Mouse (Mus musculus) stomach, postnatal 0 days (tissue): Measurements from ENCODE around the gene Usp48. TPM values are rescaled to one million over a fixed set of nuclear protein-coding genes. Genes with fewer than 3 reads are reported as not detected.

Experiments
- ATAC-seq: fragments of 200-750 bp; cut with Nextera tagmentation; 2 replicates; pipeline ENCODE4 v1.8.0; 2017; ENCODE audit not compliant: low FRiP score, low TSS enrichment
- DNase-seq: peaks from one replicate; pipeline ENCODE4 v3.0.0-alpha.2; 2016; ENCODE audit warnings: low spot score
- H3K27ac ChIP-seq: fragments of 300-500 bp; sonication (generic); replicated peaks from 2 replicates; pipeline ENCODE4 v1.5.1; 2014; ENCODE audit warnings: mild to moderate bottlenecking, control low read depth
- H3K27me3 ChIP-seq: fragments of 300-500 bp; sonication (generic); 2 replicates; pipeline ENCODE4 v1.6.1; 2014; ENCODE audit warnings: low read length; ENCODE audit not compliant: control insufficient read depth, insufficient read depth
- H3K36me3 ChIP-seq: fragments of 300-500 bp; sonication (generic); 2 replicates; pipeline ENCODE4 v1.6.1; 2014; ENCODE audit warnings: low read length, mixed read lengths; ENCODE audit not compliant: control insufficient read depth, insufficient read depth
- H3K4me1 ChIP-seq: fragments of 300-500 bp; sonication (generic); replicated peaks from 2 replicates; pipeline ENCODE4 v1.6.1; 2014; ENCODE audit warnings: antibody characterized with exemption; ENCODE audit not compliant: control insufficient read depth, insufficient read depth
- H3K4me2 ChIP-seq: fragments of 300-500 bp; sonication (generic); replicated peaks from 2 replicates; pipeline ENCODE4 v1.6.1; 2014; ENCODE audit warnings: low read depth, mild to moderate bottlenecking, control low read depth, moderate library complexity
- H3K4me3 ChIP-seq: fragments of 300-500 bp; sonication (generic); 2 replicates; pipeline ENCODE4 v1.5.1; 2014; ENCODE audit warnings: low read depth, low read length, control low read depth
- H3K9ac ChIP-seq: fragments of 300-500 bp; sonication (generic); 2 replicates; pipeline ENCODE4 v1.6.1; 2014; ENCODE audit warnings: mild to moderate bottlenecking, low read length, control low read depth, mixed read lengths
- H3K9me3 ChIP-seq: fragments of 300-500 bp; sonication (generic); 2 replicates; pipeline ENCODE4 v1.6.1; 2016; ENCODE audit warnings: low read length; ENCODE audit not compliant: control insufficient read depth
- CTCF ChIP-seq: IDR thresholded peaks from 2 replicates; pipeline ENCODE4 v1.5.1; 2016; ENCODE audit warnings: antibody characterized with exemption, low read depth, mild to moderate bottlenecking, moderate library complexity
- EP300 ChIP-seq: optimal IDR thresholded peaks from 2 replicates; pipeline ENCODE3; 2016; ENCODE audit warnings: antibody characterized with exemption
- WGBS: fragments of 180-500 bp; shearing (Covaris S2); extraction: QIAGEN DNeasy Blood & Tissue Kit; methylation state at CpG from one replicate; pipeline ENCODE4 v1.1.7; 2014; 5-methylcytosine and 5-hydroxymethylcytosine counted together
- polyA plus RNA-seq: library from polyadenylated mRNA; unstranded; fragments of >200 nt; fragmentation: Nextera tagmentation; extraction: Ambion mirVana; gene quantifications from 2 replicates; pipeline ENCODE4 v1.2.1, GENCODE M21; 2015

Usp48 gene
- polyA plus RNA-seq, 1 experiment from 2014 or later: 35.4 TPM

DNA sequence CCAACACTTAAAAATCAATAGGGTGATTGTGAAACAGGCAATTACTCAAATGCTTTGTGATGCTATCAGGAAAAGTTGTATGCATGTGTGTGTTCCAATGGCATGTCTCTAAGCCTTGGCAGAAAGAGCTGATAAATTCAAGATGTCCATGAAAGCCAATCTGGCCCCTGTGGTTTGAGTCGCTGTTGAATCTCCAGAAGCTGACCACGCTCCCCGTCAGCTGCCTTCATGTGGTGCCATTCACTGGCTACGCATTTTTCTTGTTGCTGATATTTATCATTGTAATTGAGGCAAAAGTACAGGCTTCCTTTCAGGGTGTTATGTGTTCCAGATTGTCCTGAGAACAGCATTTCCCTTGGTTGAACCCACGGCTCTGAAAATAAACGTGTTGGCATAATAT lies 54.1 kb downstream of the Usp48 start:
- no peaks in the 10 kb centered on the region for H3K9me3 ChIP-seq
- TF ChIP-seq EP300 (no peak), CTCF (no peak)
- H3K4me3 ChIP-seq: no peak overlapping the region
- H3K4me1 ChIP-seq: no peaks in the 10 kb centered on the region
- no peak overlapping the region for H3K9ac ChIP-seq
- H3K27me3 ChIP-seq: no peaks in the 10 kb centered on the region
- H3K36me3 ChIP-seq: peaks cover 27% of the 10 kb centered on the region
- ATAC-seq (no peak), DNase-seq (no peak)
- no peak overlapping the region for H3K4me2 ChIP-seq
- 78% methylated on average over 6 of the region's 6 CpGs for WGBS
- no peak overlapping the region for H3K27ac ChIP-seq

DNA sequence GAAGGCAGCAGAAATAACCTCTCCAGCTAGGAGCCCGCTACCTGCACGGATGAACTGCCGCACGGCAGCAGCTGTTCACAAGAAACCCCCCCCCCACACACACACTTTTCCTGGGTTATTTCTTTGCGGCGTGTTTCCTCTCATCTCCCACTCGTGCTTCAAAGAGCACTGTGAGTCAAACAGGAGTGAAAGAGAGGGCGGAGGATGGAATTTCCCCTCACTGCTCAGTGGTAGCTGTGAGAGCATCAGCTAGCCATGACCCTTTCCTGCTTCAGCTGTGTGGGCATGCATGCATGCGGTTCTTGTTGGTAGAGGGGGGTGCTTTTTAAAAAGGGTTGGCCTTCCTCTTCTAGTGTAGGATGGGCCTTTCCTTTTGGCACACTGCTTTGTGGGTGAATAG lies 54.7 kb downstream of the Usp48 start:
- TF ChIP-seq EP300: no peak
- TF ChIP-seq CTCF: no peak
- H3K4me1 ChIP-seq: no peaks in the 10 kb centered on the region
- ATAC-seq (no peak), DNase-seq (no peak)
- no peak overlapping the region for H3K4me3 ChIP-seq
- no peak overlapping the region for H3K4me2 ChIP-seq
- H3K36me3 ChIP-seq: peaks cover 29% of the 10 kb centered on the region
- H3K27ac ChIP-seq: no peak overlapping the region
- H3K9me3 ChIP-seq: no peaks in the 10 kb centered on the region
- no peaks in the 10 kb centered on the region for H3K27me3 ChIP-seq
- H3K9ac ChIP-seq: no peak overlapping the region
- 90% methylated on average over 9 of the region's 9 CpGs for WGBS

GRCm38 (mm10) chr4:137650912-137651311 lies 57.4 kb downstream of the Usp48 start:
- WGBS: 49% methylated on average over 5 of the region's 5 CpGs
- no peak for DNase-seq

GRCm38 (mm10) chr4:137652835-137653346 lies 59.3 kb downstream of the Usp48 start:
- Histone ChIP-seq H3K27me3 (no peaks in the 10 kb centered on the region), H3K9ac (no peak overlapping the region), H3K4me2 (no peak overlapping the region), H3K4me1 (no peaks in the 10 kb centered on the region), H3K27ac (peak overlapping the region; percentile 61; the same call in 1 of the 2 replicates), H3K9me3 (no peaks in the 10 kb centered on the region), H3K36me3 (peaks cover 43% of the 10 kb centered on the region), H3K4me3 (no peak overlapping the region)
- 63% methylated on average over 5 of the region's 5 CpGs for WGBS
- peak; percentile 54 for DNase-seq
- ATAC-seq: peak; percentile 86
- TF ChIP-seq EP300: no peak
- TF ChIP-seq CTCF: no peak

More at GRCm38 (mm10) chr4:137650912-137651311, 57.4 kb downstream of the Usp48 start:
- H3K27me3 ChIP-seq: no peaks in the 10 kb centered on the region
- H3K4me1 ChIP-seq: no peaks in the 10 kb centered on the region
- peak overlapping the region; percentile 40; the same call in 1 of the 2 replicates for H3K27ac ChIP-seq
- no peak overlapping the region for H3K4me2 ChIP-seq
- peaks cover 34% of the 10 kb centered on the region for H3K36me3 ChIP-seq
- TF ChIP-seq CTCF: no peak
- no peak for TF ChIP-seq EP300
- H3K9me3 ChIP-seq: no peaks in the 10 kb centered on the region
- no peak overlapping the region for H3K4me3 ChIP-seq
- peak; percentile 79 for ATAC-seq
- no peak overlapping the region for H3K9ac ChIP-seq

DNA sequence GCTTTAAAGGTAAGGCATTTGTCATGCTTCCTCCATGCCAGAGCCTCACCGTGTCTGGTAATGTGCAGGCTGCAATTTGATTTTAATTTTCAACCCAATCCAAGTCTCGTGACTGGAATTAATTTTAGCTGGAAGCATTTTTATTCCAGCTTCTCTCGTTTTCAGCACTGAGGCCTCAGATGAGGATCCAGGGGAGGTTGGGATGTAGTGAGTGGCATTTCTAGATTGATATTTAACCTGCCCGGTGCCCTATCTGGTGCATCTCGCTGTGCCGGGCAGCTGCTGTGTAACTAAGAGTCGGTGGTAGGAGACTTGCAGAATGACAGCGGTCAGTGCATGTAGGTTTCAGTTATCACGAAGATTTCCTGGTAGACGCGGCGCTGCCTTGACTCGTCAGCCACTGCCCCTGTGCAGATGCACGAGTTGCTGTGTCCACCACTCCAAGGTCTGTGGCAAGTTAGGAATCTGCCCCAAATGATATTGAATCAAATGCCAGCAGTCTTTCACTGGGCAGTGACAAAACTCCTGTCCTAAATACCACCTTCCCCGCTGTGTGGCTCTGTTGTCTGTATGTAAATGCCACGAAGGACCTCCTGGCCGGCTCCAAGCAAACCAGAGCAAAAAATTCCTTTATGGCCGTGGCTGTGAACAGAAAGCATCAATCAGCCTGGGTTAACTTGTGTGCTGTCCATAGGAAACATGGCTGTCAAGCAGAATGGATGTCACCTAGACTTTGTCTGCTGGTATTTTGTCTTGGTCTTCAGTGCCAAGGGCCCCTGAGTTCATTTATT lies 61.9 kb downstream of the Usp48 start:
- H3K4me3 ChIP-seq: no peak overlapping the region
- H3K4me2 ChIP-seq: no peak overlapping the region
- 87% methylated on average over 18 of the region's 18 CpGs for WGBS
- H3K4me1 ChIP-seq: no peaks in the 10 kb centered on the region
- H3K27ac ChIP-seq: no peak overlapping the region
- no peaks in the 10 kb centered on the region for H3K27me3 ChIP-seq
- ATAC-seq (no peak), DNase-seq (no peak)
- peaks cover 34% of the 10 kb centered on the region for H3K36me3 ChIP-seq
- H3K9ac ChIP-seq: no peak overlapping the region
- TF ChIP-seq EP300 (no peak), CTCF (no peak)
- no peaks in the 10 kb centered on the region for H3K9me3 ChIP-seq

DNA sequence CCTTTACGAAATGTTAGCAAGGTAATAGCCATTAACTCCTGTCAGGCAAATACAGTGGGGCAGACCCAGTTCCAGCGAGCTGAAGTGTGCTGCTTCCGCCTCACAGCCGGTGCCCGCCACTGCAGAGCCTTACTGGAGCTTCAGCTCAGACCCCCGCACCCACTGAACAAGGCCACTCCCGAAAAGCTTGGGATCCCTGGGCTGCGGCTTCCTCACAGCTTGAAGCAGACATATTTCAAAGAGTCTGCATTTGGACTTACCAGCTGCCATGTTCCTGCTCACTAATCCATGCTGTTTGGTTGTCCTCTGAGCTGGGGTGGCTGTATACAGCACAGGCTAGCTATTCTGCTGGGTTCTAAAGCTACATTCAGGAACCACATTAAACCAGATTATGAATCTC lies 64.1 kb downstream of the Usp48 start:
- Histone ChIP-seq H3K4me1 (no peaks in the 10 kb centered on the region), H3K27ac (no peak overlapping the region), H3K4me3 (no peak overlapping the region), H3K9me3 (no peaks in the 10 kb centered on the region), H3K27me3 (no peaks in the 10 kb centered on the region), H3K9ac (no peak overlapping the region), H3K36me3 (peaks cover 32% of the 10 kb centered on the region), H3K4me2 (no peak overlapping the region)
- 86% methylated on average over 8 of the region's 8 CpGs for WGBS
- ATAC-seq (no peak), DNase-seq (no peak)
- TF ChIP-seq EP300 (no peak), CTCF (no peak)
